Mouse (Mus musculus) megakaryocyte, embryonic 14.5 days (primary cell): ENCODE results near the gene Nf1.

ENCODE experiments used
- FLI1 ChIP-seq: IDR thresholded peaks from 2 replicates; pipeline ENCODE4 v1.6.1; 2012; ENCODE audit warnings: low read length, inconsistent platforms, mixed read lengths
- GATA1 ChIP-seq: IDR thresholded peaks from 3 replicates; pipeline ENCODE4 v1.6.1; 2012; ENCODE audit warnings: mixed read lengths, low read length, inconsistent platforms, borderline replicate concordance

DNA sequence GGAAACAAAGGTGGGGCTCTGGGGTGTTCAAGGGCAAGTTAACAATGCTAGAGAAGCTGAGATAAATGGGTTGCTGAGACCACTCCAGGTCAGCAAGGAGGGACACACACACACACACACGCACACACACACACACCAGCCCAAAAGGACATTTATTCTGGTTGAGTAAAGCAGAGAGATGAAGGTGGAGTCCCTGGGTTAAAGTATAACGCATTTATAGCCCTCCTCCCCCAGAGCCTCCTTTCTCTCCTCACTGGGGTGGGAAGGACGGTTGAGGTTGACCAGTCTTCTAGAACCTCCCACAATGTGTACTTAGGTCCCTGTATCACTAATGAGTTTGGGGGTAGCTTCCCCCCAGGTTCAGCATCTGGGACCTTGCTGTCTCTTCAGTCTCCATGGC, 47.4 kb upstream of the Nf1 start:
- TF ChIP-seq GATA1 (no peak), FLI1 (no peak)
